Comparison of ENCODE assay signal across 8 mouse cellular contexts in the genomic region with DNA sequence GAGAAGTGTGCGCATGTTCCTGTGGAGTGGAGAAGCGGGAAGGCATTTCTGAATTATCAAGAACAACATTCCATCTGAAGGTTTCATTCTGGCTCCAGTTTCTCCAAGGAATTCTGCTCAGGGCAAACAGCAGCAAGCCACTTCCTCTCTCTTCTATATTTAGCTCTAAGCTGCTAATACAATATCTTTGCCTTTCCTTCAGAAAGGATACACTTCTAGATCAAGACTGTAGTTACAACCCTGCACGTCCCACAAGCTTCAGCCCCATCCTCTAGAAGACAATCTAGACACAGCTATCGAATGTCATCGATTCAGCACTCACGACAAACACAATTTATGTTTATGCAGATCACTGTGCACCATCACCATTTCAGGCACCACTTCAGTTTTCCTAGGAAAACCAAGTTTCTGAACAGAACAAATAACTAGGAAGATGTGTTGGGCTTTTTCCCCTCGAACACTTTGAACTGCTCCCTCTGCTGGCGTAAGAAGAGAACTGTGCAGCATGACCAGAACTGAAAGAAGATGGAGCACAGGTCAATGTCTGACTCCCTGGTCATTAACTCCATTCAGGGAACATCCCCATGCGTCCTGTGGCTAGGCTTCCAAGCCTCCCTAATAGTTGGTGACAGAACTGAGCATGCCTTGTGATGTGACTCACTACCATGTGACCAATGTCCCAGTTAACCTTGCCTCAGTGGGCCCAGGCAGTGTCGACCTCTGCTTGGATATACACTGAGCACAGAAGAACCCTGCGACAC. TPM values are rescaled to one million over a fixed set of nuclear protein-coding genes. Genes with fewer than 3 reads are reported as not detected.
DNase-seq lines count a peak whose midpoint lies in the region; ATAC-seq and TF ChIP-seq lines count a peak whose summit lies in the region.

No protein-coding gene starts in this region.

- H3K4me3 ChIP-seq in MEL (ENCODE audit: control insufficient read depth in 1 of 2, insufficient read depth in 1 of 2, low read depth in 2 of 2, low read length in 2 of 2) = no peak overlapping the region
- no peak overlapping the region for H3K4me3 ChIP-seq in intestine, embryonic 14.5 days (ENCODE audit: low read depth, low read length)
- H3K4me3 ChIP-seq in liver, embryonic 11.5 days (ENCODE audit: low read depth, low read length) = no peak overlapping the region
- H3K4me3 ChIP-seq in stomach, postnatal 0 days (ENCODE audit: low read depth, low read length) = no peak overlapping the region

- H3K36me3 ChIP-seq in MEL (ENCODE audit: control insufficient read depth in 1 of 2, insufficient read depth in 2 of 2, low read length in 2 of 2) = no peaks in the 10 kb centered on the region; a peak in 1 of 4 replicates
- H3K36me3 ChIP-seq in intestine, embryonic 14.5 days (ENCODE audit: control insufficient read depth, insufficient read depth, low read length) = no peaks in the 10 kb centered on the region
- no peaks in the 10 kb centered on the region for H3K36me3 ChIP-seq in liver, embryonic 11.5 days (ENCODE audit: control insufficient read depth, insufficient read depth, low read length)
- no peaks in the 10 kb centered on the region for H3K36me3 ChIP-seq in stomach, postnatal 0 days (ENCODE audit: control insufficient read depth, insufficient read depth, low read length)

- DNase-seq in 416B (ENCODE audit: low read depth) (peak; percentile 60), MEL (ENCODE audit: low read depth, low spot score) (peak; percentile 55)
- peak; percentile 38 for DNase-seq in cerebellum, adult 9-11 months
- peak; percentile 96 for DNase-seq in heart, adult 11 months
- DNase-seq in intestine, embryonic 14.5 days (ENCODE audit: low spot score) = peak; percentile 62
- DNase-seq in liver, embryonic 11.5 days (ENCODE audit: low spot score) = no peak
- peak; percentile 37 for DNase-seq in stomach, postnatal 0 days (ENCODE audit: low spot score)

- ATAC-seq in intestine, embryonic 14.5 days (replicated peaks; ENCODE audit: low FRiP score, low TSS enrichment, low read depth) = no peak
- peak; percentile 36; the same call in 1 of the 2 replicates for ATAC-seq in liver, embryonic 11.5 days (replicated peaks; ENCODE audit: low FRiP score)
- peak; percentile 66; the same call in 1 of the 2 replicates for ATAC-seq in monocyte, adult 5-6 weeks (replicated peaks; ENCODE audit: insufficient number of reproducible peaks, low FRiP score, low TSS enrichment, poor library complexity, severe bottlenecking)
- ATAC-seq in stomach, postnatal 0 days (ENCODE audit: low FRiP score, low TSS enrichment) = peak; percentile 15; the same call in 1 of the 2 replicates

- peak; percentile 67 to 94 (median 75) for TF ChIP-seq CTCF in MEL (IDR thresholded peaks at IDR 0.05 in 2 of 3, conservative IDR thresholded peaks at IDR 0.05 in 1 of 3; ENCODE audit: control insufficient read depth in 1 of 3, insufficient read depth in 1 of 3, low read depth in 2 of 3, low read length in 3 of 3, poor library complexity in 1 of 3, severe bottlenecking in 1 of 3)
- TF ChIP-seq CTCF in stomach, postnatal 0 days (IDR thresholded peaks at IDR 0.05; ENCODE audit: low read depth) = peak; percentile 88

- no peak overlapping the region for H3K27ac ChIP-seq in MEL (ENCODE audit: control insufficient read depth, low read depth, low read length)
- peak overlapping the region; percentile 9; the same call in 1 of the 2 replicates for H3K27ac ChIP-seq in intestine, embryonic 14.5 days (ENCODE audit: low read depth)
- peak overlapping the region; percentile 34; the same call in 1 of the 2 replicates for H3K27ac ChIP-seq in liver, embryonic 11.5 days (ENCODE audit: low read depth, low read length)
- 0 out of 2 replicates have a peak overlapping the region, but pooled peaks have one; percentile 41 for H3K27ac ChIP-seq in stomach, postnatal 0 days (replicated peaks)

- no peaks in the 10 kb centered on the region for H3K4me1 ChIP-seq in MEL (ENCODE audit: control insufficient read depth in 1 of 2, insufficient read depth in 2 of 2, low read length in 2 of 2)
- no peaks in the 10 kb centered on the region; the same call in 1 of the 2 replicates for H3K4me1 ChIP-seq in intestine, embryonic 14.5 days (replicated peaks; ENCODE audit: control insufficient read depth, insufficient read depth, low read length)
- 0 out of 2 replicates have a peak, but pooled peaks cover 3% of the 10 kb centered on the region for H3K4me1 ChIP-seq in liver, embryonic 11.5 days (replicated peaks; ENCODE audit: control insufficient read depth, insufficient read depth, low read length)
- no peaks in the 10 kb centered on the region for H3K4me1 ChIP-seq in stomach, postnatal 0 days (replicated peaks; ENCODE audit: control insufficient read depth, insufficient read depth)

- no peaks in the 10 kb centered on the region for H3K79me2 ChIP-seq in MEL (ENCODE audit: control insufficient read depth, insufficient read depth, low read length, poor library complexity)

- H3K27me3 ChIP-seq in MEL (ENCODE audit: control insufficient read depth in 1 of 2, insufficient read depth in 2 of 2, low read length in 2 of 2) = no peaks in the 10 kb centered on the region
- no peaks in the 10 kb centered on the region for H3K27me3 ChIP-seq in intestine, embryonic 14.5 days (replicated peaks; ENCODE audit: control insufficient read depth, insufficient read depth, low read length)
- H3K27me3 ChIP-seq in liver, embryonic 11.5 days (replicated peaks; ENCODE audit: control insufficient read depth, insufficient read depth, low read length) = no peaks in the 10 kb centered on the region
- no peaks in the 10 kb centered on the region for H3K27me3 ChIP-seq in stomach, postnatal 0 days (ENCODE audit: control insufficient read depth, insufficient read depth, low read length)

- H3K9ac ChIP-seq in MEL (ENCODE audit: control insufficient read depth, low read depth, low read length, poor library complexity, severe bottlenecking) = no peak overlapping the region
- H3K9ac ChIP-seq in intestine, embryonic 14.5 days (ENCODE audit: low read length) = no peak overlapping the region
- no peak overlapping the region for H3K9ac ChIP-seq in liver, embryonic 11.5 days (ENCODE audit: low read depth, low read length)
- H3K9ac ChIP-seq in stomach, postnatal 0 days (ENCODE audit: low read length) = no peak overlapping the region

- TF ChIP-seq EP300 in MEL (IDR thresholded peaks at IDR 0.05; ENCODE audit: low read depth in 1 of 2, low read length in 2 of 2) = no peak
- TF ChIP-seq EP300 in stomach, postnatal 0 days (optimal IDR thresholded peaks at IDR 0.05) = no peak

- peak; percentile 49 for TF ChIP-seq RAD21 in MEL (IDR thresholded peaks at IDR 0.05; ENCODE audit: low read depth, low read length)

- peak overlapping the region; percentile 14; the same call in 1 of the 2 replicates for H3K4me2 ChIP-seq in intestine, embryonic 14.5 days (ENCODE audit: low read length)
- H3K4me2 ChIP-seq in liver, embryonic 11.5 days = peak overlapping the region; percentile 28; the same call in 1 of the 2 replicates
- H3K4me2 ChIP-seq in stomach, postnatal 0 days (replicated peaks; ENCODE audit: low read depth) = 0 out of 2 replicates have a peak overlapping the region, but pooled peaks have one; percentile 0

- no peaks in the 10 kb centered on the region for H3K9me3 ChIP-seq in MEL (replicated peaks; ENCODE audit: insufficient read depth, low read length)
- H3K9me3 ChIP-seq in intestine, embryonic 14.5 days (ENCODE audit: control insufficient read depth, low read length) = no peaks in the 10 kb centered on the region
- H3K9me3 ChIP-seq in liver, embryonic 11.5 days (ENCODE audit: control insufficient read depth, low read length) = no peaks in the 10 kb centered on the region
- no peaks in the 10 kb centered on the region for H3K9me3 ChIP-seq in stomach, postnatal 0 days (ENCODE audit: control insufficient read depth, low read length)

- WGBS in intestine, embryonic 14.5 days = 53% methylated on average over 11 of the region's 11 CpGs
- 54% methylated on average over 11 of the region's 11 CpGs for WGBS in liver, embryonic 11.5 days
- WGBS in stomach, postnatal 0 days = 48% methylated on average over 11 of the region's 11 CpGs

- TF ChIP-seq POLR2A in MEL (IDR thresholded peaks at IDR 0.05; ENCODE audit: control insufficient read depth in 1 of 2, insufficient read depth in 1 of 2, low read depth in 1 of 2, low read length in 2 of 2, poor library complexity in 1 of 2) = no peak

TF ChIP-seq in MEL, 35 proteins besides CTCF, POLR2A, EP300 and RAD21:
- TF ChIP-seq MAFK (IDR thresholded peaks at IDR 0.05; ENCODE audit: borderline replicate concordance, low read depth, low read length) (no peak), SMC3 (IDR thresholded peaks at IDR 0.05; ENCODE audit: low read depth, low read length) (peak; percentile 80), TAL1 (IDR thresholded peaks at IDR 0.05; ENCODE audit: low read length) (no peak), NELFE (IDR thresholded peaks at IDR 0.05; ENCODE audit: low read depth, low read length) (no peak), MAX (IDR thresholded peaks at IDR 0.05; ENCODE audit: low read length) (no peak), ZC3H11A (IDR thresholded peaks at IDR 0.05; ENCODE audit: low read depth, low read length) (peak; percentile 37)

RNA-seq across cellular contexts. Expression of gene Osbpl9, which starts 54.6 kb away (rescaled TPM):
- 14.9 and 19.7 TPM in 2 replicates for total RNA-seq in MEL (2012; rRNA removed)
- polyA plus RNA-seq in MEL (2012; ENCODE audit: insufficient read depth in 1 of 2, insufficient read length in 2 of 2, low read depth in 1 of 2, low replicate concordance in 2 of 2, missing spikeins in 1 of 2) = 10 to 100 TPM in 1 of 2 experiments, not detected in 1; 42.6 TPM
- 53.6 and 62.1 TPM in 2 replicates for polyA plus RNA-seq in intestine, embryonic 14.5 days (2014; fragmentation: Nextera tagmentation; extraction: Ambion mirVana)
- 40.6 and 45.7 TPM in 2 replicates for polyA plus RNA-seq in liver, embryonic 11.5 days (2014; fragmentation: Nextera tagmentation; extraction: Ambion mirVana)
- 182 to 250 TPM (median 202 TPM) in 3 replicates for total RNA-seq in monocyte, adult 5-6 weeks (2017)
- polyA plus RNA-seq in stomach, postnatal 0 days (2015; fragmentation: Nextera tagmentation; extraction: Ambion mirVana) = 45.0 and 45.5 TPM in 2 replicates
